Mouse (Mus musculus) retina, adult 2 months (tissue): Measurements from ENCODE around the gene Slc24a3.

Experiments
- DNase-seq: peaks from one replicate; pipeline ENCODE4 v3.0.0-alpha.2; 2012; ENCODE audit warnings: low read depth, low spot score

Slc24a3 gene

GRCm38 (mm10) chr2:145167664-145168360 lies at the start of gene Slc24a3:
Slc24a3 (plus strand) TSS chr2:145167754.
- DNase-seq = peak; percentile 28

DNA sequence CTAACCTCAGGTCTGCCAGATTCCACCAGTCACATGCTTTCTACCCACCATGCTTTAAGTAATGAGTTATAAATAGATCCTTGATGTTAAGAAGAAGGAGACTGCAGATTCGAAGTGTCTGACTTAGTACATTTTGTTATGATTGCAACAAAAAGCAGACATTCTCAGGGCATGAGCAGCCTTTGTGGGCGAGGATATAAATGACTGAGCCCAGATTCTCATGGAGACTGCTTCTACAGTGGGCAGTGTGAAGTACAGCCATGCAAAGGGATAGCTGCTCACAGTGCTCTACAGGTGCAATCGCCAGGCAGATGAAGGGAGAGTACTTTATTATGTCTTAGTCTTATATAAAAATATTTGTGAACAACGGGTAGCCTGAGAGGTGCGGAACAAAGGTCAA lies 49.8 kb upstream of the Slc24a3 start:
- DNase-seq = no peak

- no peak for DNase-seq
Measured at GRCm38 (mm10) chr2:145127747-145128146, 39.8 kb upstream of the Slc24a3 start.

- DNase-seq = no peak
Measured at GRCm38 (mm10) chr2:145136625-145137291, 30.8 kb upstream of the Slc24a3 start.

DNA sequence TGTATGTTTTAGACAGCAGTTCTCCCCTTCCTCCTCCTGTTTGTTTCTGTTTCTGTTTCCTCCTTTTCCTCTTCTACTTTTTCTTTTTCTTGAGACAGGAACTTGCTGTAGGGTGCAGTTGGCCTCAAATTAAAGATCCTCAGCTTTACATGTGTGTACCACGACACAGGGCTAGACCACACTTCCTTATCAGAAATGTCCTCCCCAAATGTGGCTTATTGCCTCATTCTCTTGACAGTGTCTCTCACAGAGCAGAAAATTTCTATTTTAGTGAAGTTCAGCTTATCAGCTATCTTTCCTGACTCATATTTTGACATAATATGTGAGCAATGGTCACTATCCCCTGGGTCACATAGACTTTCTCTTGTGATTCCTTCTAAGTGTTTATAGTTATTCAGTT lies 17.1 kb upstream of the Slc24a3 start:
- DNase-seq = no peak

DNA sequence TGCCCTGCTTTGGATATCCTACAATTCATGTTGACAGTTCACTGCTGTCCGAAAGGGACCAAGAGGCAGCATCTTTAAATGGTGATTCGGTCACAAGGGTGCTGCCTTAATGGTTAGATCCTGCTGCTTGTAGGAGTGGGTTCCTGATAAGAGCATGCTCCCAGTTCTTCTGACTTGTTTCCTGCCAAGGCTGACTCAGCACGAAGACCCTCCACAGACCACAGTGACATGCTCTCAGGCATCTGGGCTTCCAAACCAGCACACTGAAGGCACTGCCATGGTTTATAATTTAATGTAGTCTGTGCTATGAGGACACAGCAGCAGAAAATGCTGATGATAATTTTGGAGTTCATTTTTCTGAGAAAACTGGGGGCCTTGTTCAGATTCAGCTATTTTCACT lies 16.7 kb upstream of the Slc24a3 start:
- DNase-seq = no peak

DNA sequence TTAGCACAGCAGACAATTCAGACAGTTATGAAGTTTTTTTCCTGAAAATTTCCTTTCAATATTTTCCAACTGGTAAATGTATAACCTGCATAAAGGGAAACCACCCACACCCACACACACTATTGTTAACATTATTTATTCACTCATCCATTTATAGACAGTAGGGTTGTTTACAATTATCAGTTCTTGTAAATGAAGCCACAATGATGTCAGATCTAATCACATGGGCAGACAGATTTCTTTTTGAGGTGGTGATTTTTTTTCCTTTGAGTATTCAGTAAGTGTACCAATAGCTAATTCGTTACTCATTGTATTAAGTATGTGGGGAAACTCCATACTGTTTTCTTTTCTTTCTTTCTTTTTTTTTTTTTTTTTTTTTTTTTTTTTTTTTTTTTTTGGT lies 15.3 kb upstream of the Slc24a3 start:
- no peak for DNase-seq

DNA sequence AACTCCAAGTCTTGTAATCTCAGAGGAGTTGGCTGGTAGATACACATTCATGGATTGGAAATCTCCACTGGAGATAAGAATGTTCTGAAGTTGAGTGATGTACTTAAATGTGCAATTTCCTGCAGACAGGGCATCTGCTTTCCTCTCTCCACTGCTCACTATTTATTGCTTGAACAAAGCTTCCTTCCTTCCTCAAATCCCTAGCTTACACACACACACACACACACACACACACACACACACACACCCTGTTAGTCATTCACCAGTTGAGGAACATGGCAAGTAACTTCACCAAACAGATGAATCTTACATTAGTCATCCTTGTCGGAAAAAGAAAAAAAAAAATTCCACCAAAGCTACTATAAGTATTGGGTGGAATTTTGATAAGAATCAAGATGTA lies 8.6 kb upstream of the Slc24a3 start:
- no peak for DNase-seq

- DNase-seq = no peak
Measured at GRCm38 (mm10) chr2:145161046-145161700, 6.4 kb upstream of the Slc24a3 start.

GRCm38 (mm10) chr2:145164086-145164485 lies 3.5 kb upstream of the Slc24a3 start:
- no peak for DNase-seq

DNA sequence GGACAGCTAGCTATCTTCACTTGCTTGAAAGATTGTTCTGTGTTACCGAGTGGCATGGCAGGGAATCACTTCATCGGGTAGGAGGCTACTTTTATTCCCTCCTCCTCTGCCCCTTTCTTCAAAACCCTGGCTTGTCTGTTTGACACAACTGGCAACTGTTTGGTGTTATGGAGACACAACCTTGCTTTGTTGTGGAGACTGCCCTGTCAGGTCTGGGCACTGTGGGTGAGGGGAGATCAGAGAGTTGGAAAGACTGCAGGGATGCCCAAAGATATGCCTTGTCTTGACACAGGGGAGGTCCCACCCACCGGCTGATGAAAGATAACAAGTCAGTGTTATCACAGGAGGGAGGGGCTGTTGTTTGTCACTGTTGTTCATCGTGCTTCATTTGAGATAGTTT lies 3.0 kb upstream of the Slc24a3 start:
- no peak for DNase-seq

DNA sequence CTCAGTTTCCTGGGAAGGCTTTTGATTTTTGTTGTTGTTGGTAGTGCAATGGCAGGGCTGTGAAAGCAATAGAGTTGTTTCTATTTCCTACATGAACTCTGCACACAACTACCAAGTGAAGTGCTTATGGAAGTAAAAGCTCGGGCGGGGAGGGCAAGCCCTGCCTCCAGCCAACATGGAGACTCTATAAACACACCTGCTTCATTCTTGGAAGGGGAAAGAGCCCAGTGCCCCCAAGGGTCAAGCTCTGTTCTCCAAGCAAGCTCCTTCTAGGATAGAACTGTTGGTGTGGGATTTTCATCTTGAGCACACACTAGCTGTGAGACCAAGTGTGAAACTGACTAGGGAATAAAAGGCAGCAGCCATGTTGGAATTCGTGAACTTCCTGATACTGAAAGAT lies 2.5 kb upstream of the Slc24a3 start:
- no peak for DNase-seq

- DNase-seq = no peak
Measured at GRCm38 (mm10) chr2:145165854-145166253, 1.7 kb upstream of the Slc24a3 start.

GRCm38 (mm10) chr2:145167051-145167663 lies 397 bp upstream of the Slc24a3 start:
- no peak for DNase-seq

GRCm38 (mm10) chr2:145168405-145168971 lies 934 bp downstream of the Slc24a3 start:
- DNase-seq = no peak

DNA sequence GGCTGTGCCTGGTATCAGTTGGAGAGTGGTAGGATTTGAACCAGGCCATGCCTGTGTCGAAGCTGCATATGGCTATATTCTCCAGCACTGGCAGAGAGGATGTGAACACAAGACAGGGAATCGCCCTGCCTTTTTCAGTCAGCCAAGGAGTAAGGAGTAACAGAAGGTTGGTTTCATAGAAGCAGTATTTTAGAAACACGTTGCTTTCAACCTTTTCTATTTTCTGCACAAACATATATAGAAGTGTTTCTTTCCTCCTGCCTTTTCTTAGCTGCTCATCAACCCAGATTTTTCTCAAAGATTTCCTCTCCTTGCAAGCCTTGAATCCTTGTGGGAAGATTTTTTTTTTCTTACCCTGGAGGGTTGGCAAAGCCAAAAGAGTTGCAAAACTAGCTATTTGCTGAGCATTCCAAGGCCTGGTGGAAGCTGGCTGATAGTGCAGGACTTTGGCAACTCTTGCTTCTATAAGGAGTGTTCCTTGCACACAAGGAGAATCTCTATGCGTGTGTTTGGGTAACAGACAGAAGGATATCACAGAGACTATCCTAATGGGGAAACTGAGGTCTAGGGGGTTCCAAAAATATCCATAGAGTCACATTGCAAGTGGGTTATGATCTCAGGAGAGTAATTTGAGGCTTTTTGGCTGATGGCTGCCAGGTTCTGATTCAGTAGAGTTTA lies 5.6 kb downstream of the Slc24a3 start:
- DNase-seq = no peak

DNA sequence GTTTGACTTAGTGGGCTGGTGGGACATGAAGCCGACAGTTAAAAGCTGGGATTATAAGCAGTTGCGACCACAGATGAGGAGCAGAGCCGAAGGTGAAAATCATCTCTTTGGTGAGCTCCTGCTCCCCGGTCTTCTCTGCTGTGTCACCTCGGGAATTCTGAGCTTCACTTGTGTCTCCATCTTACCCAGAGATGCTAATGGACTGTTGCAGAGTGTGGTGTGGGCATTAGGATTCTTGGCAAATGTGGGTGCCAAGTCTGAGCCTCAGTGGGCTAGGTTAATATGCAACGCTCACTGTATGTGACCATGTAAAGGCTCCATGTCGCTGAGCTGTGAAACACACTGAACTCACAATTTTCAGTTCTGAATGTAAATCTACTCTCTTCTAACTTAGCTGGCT lies 7.5 kb downstream of the Slc24a3 start:
- no peak for DNase-seq

GRCm38 (mm10) chr2:145182410-145182809 lies 14.9 kb downstream of the Slc24a3 start:
- no peak for DNase-seq

GRCm38 (mm10) chr2:145188828-145189227 lies 21.3 kb downstream of the Slc24a3 start:
- DNase-seq = no peak

DNA sequence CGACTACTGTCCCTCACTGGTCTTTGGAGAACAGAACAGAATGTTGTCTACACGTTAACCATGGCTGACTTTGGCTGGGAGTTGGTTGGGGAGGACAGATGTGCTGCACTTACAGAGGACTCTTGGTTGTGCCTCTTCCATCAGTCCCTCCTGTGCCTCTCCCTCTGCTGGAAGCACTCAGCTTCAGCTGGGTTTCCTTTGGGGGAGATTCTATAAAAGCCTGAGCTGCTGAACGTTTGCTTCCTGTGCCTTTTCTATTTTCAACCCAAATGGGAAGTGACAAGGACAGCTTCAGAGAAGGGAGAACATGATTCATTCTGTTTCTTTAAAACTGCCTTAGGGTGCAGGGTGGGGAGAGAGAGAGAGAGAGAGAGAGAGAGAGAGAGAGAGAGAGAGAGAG lies 28.5 kb downstream of the Slc24a3 start:
- no peak for DNase-seq

DNA sequence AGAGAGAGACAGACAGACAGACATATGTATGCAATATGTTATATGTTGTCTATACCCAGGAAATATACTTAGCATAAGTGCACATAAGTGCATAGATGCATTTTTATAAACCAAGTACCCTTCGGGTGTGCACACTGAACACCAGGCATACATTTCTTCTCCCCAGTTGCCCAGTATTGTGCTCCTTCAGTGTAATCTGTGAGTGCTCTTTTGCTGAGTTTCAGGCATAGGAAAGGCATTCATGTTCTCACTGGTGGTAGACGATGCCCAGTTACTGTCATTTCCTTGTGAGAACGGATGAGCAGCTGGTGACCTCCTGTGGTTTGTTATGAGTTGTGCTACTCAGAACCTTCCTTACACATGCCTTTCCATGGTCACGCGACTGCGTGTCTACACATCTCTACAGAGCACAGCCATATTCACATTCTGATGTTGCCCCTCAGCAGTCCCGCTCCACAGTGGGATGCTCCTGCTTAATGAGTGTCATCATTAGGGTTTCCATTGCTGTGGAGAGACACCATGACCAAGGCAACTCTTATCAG lies 29.0 kb downstream of the Slc24a3 start:
- no peak for DNase-seq
